Mouse (Mus musculus) frontal cortex, adult (tissue): Measurements from ENCODE around the gene Pex3.

ENCODE experiments used
- ATAC-seq: cut with Nextera tagmentation; 2 replicates; pipeline ENCODE4 v1.9.2; 2017; ENCODE audit warnings: mild to moderate bottlenecking, moderate library complexity, mixed read lengths; ENCODE audit not compliant: low TSS enrichment

Pex3 gene

GRCm38 (mm10) chr10:13552646-13553497, at the start of gene Pex3, which contains the start of gene Adat2:
Gene Pex3, minus strand, starts transcription at chr10:13553142.
Gene Adat2, plus strand, starts transcription at chr10:13552894.
- peak; percentile 96 for ATAC-seq

- ATAC-seq: peak; percentile 75
Measured at GRCm38 (mm10) chr10:13600926-13601325, 48.0 kb upstream of the Pex3 start.

- no peak for ATAC-seq
Measured at GRCm38 (mm10) chr10:13597491-13597890, 44.5 kb upstream of the Pex3 start.

- peak; percentile 38; the same call in 1 of the 2 replicates for ATAC-seq
Measured at GRCm38 (mm10) chr10:13596866-13597265, 43.9 kb upstream of the Pex3 start.

GRCm38 (mm10) chr10:13596073-13596472, 43.1 kb upstream of the Pex3 start:
- ATAC-seq: peak; percentile 60; the same call in 1 of the 2 replicates

GRCm38 (mm10) chr10:13593529-13593928, 40.6 kb upstream of the Pex3 start:
- 0 out of 2 replicates have a peak, but pooled peaks have one; percentile 27 for ATAC-seq

- ATAC-seq: no peak
Measured at GRCm38 (mm10) chr10:13592196-13592595, 39.3 kb upstream of the Pex3 start.

- peak; percentile 95 for ATAC-seq
Measured at GRCm38 (mm10) chr10:13587914-13588313, 35.0 kb upstream of the Pex3 start.

- ATAC-seq: no peak
Measured at GRCm38 (mm10) chr10:13577123-13577522, 24.2 kb upstream of the Pex3 start.

- peak; percentile 71 for ATAC-seq
Measured at GRCm38 (mm10) chr10:13572410-13572809, 19.5 kb upstream of the Pex3 start.

GRCm38 (mm10) chr10:13572003-13572402, 19.1 kb upstream of the Pex3 start:
- ATAC-seq: peak; percentile 62

GRCm38 (mm10) chr10:13570697-13571538, 18.0 kb upstream of the Pex3 start:
- ATAC-seq: no peak

- ATAC-seq: no peak
Measured at GRCm38 (mm10) chr10:13569818-13570217, 16.9 kb upstream of the Pex3 start.

GRCm38 (mm10) chr10:13566393-13566792, 13.5 kb upstream of the Pex3 start:
- ATAC-seq: no peak

- peak; percentile 18 for ATAC-seq
Measured at GRCm38 (mm10) chr10:13565080-13565448, 12.1 kb upstream of the Pex3 start.

GRCm38 (mm10) chr10:13564364-13565079, 11.6 kb upstream of the Pex3 start:
- ATAC-seq: peak; percentile 79

- no peak for ATAC-seq
Measured at GRCm38 (mm10) chr10:13560014-13560674, 7.2 kb upstream of the Pex3 start.

GRCm38 (mm10) chr10:13554316-13554715, 1.4 kb upstream of the Pex3 start:
- no peak for ATAC-seq

- ATAC-seq: peak; percentile 45
Measured at GRCm38 (mm10) chr10:13553498-13553985, 600 bp upstream of the Pex3 start.

- ATAC-seq: no peak
Measured at GRCm38 (mm10) chr10:13541721-13542120, 11.2 kb downstream of the Pex3 start.

GRCm38 (mm10) chr10:13539769-13540333, 13.1 kb downstream of the Pex3 start:
- ATAC-seq: no peak
